Mouse (Mus musculus): Measurements from ENCODE around the gene Nfkbie.

Gene Nfkbie

GRCm38 (mm10) chr17:45580958-45581477, 25.5 kb downstream of the Nfkbie start:
- no peak for DNase-seq (ENCODE audit: low read depth, low spot score)

- peak; percentile 90 for DNase-seq (ENCODE audit: low read depth, low spot score)
Measured at GRCm38 (mm10) chr17:45581567-45581983, 26.1 kb downstream of the Nfkbie start.

- DNase-seq (ENCODE audit: low read depth, low spot score), result no peak
Measured at GRCm38 (mm10) chr17:45582188-45582587, 26.7 kb downstream of the Nfkbie start.

DNA sequence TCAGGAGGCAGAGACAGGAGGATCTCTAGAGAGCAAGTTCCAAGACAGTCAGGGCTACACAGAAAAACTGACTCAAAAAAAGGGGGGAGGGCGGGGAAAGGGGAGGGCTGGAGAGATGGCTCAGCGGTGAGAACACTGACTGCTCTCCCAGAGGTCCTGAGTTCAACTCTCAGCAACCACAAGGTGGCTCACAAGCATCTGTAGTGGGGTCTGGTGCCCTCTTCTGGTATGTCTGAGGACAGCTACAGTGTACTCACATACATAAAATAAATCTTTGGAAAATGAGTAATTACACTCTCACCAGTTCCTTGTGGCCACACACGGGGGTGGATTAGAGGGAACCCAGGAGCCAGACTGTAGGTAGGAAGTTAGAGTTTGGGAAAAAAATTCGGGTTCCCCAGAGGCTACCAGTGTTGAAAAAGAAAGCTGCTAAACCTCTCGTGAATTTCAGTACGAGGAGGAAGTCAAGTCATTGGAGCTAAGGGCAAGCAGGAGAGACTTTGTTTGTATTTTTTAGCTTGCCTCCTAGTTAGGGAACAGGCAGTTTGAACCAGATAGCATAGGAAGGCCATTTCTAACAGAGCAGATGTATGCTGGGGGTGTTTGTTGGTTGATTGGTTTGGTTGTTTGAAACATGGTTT, 27.3 kb downstream of the Nfkbie start:
- peak; percentile 76 for DNase-seq (ENCODE audit: low read depth, low spot score)

- DNase-seq (ENCODE audit: low read depth, low spot score), result no peak
Measured at GRCm38 (mm10) chr17:45584096-45584896, 28.8 kb downstream of the Nfkbie start.

DNA sequence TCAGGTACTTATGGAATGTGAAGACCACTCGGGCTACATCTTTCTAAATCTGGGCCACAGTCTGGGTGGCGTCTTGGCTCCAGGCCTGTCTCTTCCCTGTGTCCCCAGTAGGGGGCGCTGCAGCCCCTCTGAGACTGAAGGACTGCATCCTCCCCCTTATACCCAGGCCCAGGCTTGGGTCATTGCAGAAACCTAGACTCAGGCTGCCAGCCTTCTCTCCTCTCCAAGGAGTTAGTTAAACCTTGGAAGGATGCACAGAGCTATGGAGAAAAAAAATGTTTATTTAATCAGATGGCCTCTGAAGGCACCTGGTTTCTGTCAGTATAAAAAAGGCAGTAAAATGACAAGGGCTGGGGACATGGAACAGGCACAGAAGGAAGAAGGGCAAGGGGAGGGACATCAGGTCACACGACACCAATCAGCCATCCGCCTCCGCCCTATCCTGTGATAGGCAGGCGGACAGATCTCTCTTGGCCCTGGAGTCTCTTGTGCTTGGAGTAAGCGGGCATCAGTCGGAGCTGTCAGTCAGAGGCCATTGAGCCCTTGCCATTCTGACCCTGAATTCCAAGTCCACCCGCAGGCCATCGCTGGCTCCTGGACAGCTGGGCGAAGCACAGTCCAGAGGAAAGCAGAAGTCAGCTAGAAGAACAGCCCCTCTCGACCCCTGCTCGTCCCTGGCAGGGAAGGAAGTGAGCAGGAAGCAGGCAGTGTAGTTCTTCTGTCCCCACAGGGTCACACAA, 29.6 kb downstream of the Nfkbie start:
- peak; percentile 74 for DNase-seq (ENCODE audit: low read depth, low spot score)

GRCm38 (mm10) chr17:45585725-45586448, 30.4 kb downstream of the Nfkbie start:
- DNase-seq (ENCODE audit: low read depth, low spot score), result no peak

DNA sequence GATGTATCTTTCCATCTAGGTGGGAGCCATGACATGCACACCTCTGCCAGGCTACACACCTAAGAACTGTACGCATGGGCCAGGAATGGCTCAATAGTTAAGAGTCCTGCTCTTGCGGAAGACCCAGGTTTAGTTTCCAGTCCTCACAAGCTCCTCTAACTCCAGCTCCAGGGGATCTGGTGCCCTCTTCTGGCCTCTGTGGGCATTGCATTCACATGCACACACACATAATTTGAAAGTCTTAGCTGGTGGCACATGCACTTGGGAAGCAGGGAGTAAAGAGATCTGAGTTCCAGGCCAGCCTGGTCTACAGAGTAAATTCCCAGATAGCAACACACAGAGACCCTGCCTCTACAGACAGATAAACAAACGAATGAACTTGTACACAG, 30.9 kb downstream of the Nfkbie start:
- DNase-seq (ENCODE audit: low read depth, low spot score), result peak; percentile 43

- no peak for DNase-seq (ENCODE audit: low read depth, low spot score)
Measured at GRCm38 (mm10) chr17:45588370-45588769, 32.9 kb downstream of the Nfkbie start.

DNA sequence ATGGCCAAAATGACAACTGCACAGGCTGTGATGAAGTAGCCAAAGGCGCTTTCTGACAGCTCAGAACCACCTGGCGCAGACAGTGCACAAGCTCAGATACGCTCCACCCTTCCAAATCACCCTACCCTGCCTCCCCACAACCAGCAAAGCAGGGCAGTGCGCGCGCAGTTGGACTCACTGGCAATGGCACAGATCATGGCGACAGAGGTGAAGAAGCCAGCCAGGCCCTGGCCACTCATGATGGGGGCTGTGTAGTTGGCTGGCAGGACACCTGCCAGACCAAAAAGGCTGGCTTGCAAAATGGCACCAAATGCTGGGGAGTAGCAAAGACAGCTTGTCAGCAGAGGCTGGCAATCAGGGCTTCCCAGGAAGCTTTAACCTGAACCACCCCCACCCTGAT, 33.7 kb downstream of the Nfkbie start:
- no peak for DNase-seq (ENCODE audit: low read depth, low spot score)

DNA sequence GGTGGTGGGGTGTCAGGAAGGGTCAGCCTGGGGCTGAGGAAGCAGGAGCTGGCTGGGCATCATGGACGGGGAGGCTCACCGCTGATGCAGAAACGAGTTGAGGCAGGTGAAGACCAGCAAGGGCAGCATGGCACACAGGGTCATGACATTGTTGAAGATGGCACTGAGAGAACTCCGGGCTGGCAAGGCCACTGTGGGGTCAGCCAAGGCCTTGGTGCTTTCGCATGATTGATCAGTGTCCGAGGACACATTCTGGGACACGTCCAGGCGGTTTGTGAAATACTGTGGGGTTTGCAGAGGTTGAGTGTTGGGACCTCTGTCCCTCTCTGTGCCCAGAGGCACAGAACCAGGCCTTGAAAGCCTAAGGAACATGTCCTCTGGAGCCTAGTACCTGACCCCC, 34.3 kb downstream of the Nfkbie start:
- no peak for DNase-seq (ENCODE audit: low read depth, low spot score)

DNA sequence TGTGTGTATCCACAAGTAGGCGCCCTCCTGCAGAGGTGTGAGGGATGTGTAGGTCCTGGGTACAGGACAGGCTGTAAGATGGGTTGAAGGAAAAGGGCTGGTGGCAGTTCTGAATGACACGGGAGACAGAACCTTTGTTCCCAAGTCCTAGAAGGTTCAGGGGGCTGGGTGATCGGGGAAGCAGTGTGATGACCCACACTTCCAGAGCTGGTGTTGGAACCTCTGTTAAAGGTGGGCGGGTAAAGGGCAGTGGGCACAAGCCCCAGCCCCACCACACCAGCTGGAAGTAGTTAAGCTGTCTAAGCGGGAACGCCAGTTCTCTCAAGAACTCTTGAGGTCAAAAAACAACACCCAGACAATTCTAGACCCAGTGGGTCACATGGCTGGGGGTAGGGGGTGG, 34.9 kb downstream of the Nfkbie start:
- DNase-seq (ENCODE audit: low read depth, low spot score), result no peak

DNA sequence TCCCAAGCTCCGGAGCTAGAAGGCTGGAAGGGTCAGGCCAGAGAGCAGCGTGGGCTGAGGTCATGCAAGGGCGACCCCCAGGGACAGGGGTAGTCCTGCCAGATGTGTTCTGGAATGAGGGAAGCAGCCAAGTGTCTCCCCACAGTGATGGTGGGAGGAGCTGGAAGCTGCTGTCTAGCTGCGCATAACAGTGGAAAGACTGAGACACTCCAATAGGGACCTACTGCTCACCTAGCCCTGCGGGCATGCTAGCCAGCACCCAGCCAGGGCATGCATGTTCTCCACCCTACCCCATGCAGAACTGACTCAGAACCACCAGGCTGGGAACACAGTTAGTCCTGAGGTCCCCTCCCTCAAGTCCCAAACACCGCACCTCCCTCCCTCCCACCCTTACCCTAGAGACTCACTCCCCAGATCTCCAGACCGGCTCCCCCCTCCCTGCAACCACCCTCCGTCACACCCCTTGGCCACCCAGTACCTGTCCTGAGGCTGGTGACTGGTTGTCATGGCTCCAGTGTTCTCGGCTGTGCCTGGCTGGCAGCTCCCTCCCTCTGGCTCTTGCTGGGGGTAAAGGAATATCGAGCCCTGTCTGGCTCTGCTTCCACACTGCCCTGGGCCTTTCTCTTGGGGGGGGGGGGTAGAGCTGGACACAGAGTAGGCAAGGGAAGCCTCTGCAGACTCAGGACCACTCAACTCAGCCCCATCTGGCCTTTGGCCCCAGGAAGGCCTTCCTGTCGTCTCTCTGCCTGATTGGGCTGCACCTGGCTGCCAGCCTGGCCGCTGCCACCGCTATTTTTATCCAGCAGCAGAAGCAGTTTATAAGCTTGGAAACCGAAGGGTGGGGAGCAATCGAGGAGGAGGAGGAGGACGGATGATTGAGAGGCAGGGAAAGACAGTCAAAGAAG, 36.5 kb downstream of the Nfkbie start:
- DNase-seq (ENCODE audit: low read depth, low spot score), result no peak

GRCm38 (mm10) chr17:45592606-45593431, 37.3 kb downstream of the Nfkbie start:
- no peak for DNase-seq (ENCODE audit: low read depth, low spot score)

- DNase-seq (ENCODE audit: low read depth, low spot score), result no peak
Measured at GRCm38 (mm10) chr17:45593479-45593878, 38.0 kb downstream of the Nfkbie start.

GRCm38 (mm10) chr17:45594195-45594594, 38.7 kb downstream of the Nfkbie start:
- DNase-seq (ENCODE audit: low read depth, low spot score), result no peak

DNA sequence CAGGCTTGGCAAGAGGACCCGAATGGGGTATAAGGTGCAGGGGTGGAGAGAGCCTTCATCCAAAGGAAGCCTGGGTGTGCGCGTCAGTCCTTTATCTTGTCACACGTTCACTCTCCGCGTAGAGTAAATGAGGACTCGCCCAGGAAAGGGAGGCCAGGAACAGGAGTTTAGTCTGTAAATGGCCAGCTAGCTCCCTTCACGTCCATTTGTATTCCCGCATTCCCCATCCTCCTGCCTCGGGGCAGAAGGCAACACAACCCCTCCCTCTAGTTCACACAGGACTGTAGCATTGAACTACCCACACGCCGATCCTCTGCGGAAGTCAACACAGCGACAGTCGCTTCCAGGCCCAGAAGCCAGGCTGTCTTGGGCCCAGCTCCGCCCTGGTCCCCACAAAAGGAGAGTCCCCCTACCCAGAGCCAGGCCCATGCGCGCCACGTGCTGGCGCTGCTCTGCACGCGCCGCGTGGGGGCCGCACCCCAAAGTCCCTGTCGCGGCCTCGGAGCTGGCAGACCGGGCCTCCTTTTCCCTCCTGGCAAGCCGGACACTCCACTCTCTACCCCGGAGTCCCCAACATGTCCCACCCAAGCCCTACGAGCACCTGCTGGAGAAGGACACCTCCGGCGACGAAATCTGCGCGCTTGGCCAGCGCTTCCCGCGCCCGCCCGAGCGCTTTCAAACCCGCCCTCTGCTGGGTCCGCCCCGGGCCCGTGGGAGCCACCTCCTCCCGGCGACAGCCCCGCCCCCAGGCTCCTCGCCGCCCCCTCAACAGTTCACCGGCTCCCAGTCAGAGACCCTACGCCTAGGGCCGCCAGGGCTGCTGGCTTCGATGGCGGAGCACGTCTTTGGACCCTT, 39.6 kb downstream of the Nfkbie start:
- DNase-seq (ENCODE audit: low read depth, low spot score), result peak; percentile 82

- peak; percentile 53 for DNase-seq (ENCODE audit: low read depth, low spot score)
Measured at GRCm38 (mm10) chr17:45595736-45596390, 40.4 kb downstream of the Nfkbie start.

Data from CD4-positive, CD25-positive, alpha-beta regulatory T cell, adult 2 months (primary cell).